In genomic region chr4:7196570-7196969, GRCm38 (mm10) we compare ENCODE assay signal across 16 mouse cellular contexts.
"Had no signal": no experiment of that assay in that cellular context is flagged by ENCODE, and none has a peak within 500 bp of the region (broad histone marks: within the 10 kb centered on the region; RNA-seq: fewer than 3 reads in every experiment).

No protein-coding gene starts in this region.

- ATAC-seq: midbrain, embryonic 13.5 days; midbrain, embryonic 15.5 days had no signal

- H3K4me2 ChIP-seq: lung, embryonic 15.5 days; midbrain, embryonic 11.5 days; midbrain, embryonic 13.5 days; midbrain, embryonic 15.5 days; neural tube, embryonic 12.5 days; stomach, embryonic 15.5 days had no signal

- H3K36me3 ChIP-seq: lung, embryonic 15.5 days; midbrain, embryonic 13.5 days; midbrain, embryonic 15.5 days; neural tube, embryonic 12.5 days; stomach, embryonic 15.5 days had no signal

- H3K4me1 ChIP-seq: lung, embryonic 15.5 days; midbrain, embryonic 13.5 days; neural tube, embryonic 12.5 days; stomach, embryonic 15.5 days had no signal

- H3K27ac ChIP-seq: liver, embryonic 14.5 days; lung, embryonic 15.5 days; macrophage; midbrain, embryonic 13.5 days; midbrain, embryonic 15.5 days; neural tube, embryonic 12.5 days; stomach, embryonic 15.5 days; stomach, postnatal 0 days had no signal

- H3K27me3 ChIP-seq: lung, embryonic 15.5 days; megakaryocyte, embryonic 14.5 days; midbrain, embryonic 13.5 days; midbrain, embryonic 15.5 days; neural tube, embryonic 12.5 days; stomach, embryonic 15.5 days had no signal

- H3K9ac ChIP-seq: liver, embryonic 14.5 days; lung, embryonic 15.5 days; midbrain, embryonic 13.5 days; midbrain, embryonic 15.5 days; neural tube, embryonic 12.5 days; stomach, embryonic 15.5 days had no signal

- H3K4me3 ChIP-seq: lung, embryonic 15.5 days; megakaryocyte, embryonic 14.5 days; midbrain, embryonic 13.5 days; midbrain, embryonic 15.5 days; neural tube, embryonic 12.5 days; stomach, embryonic 15.5 days had no signal

- H3K9me3 ChIP-seq: lung, embryonic 15.5 days; megakaryocyte, embryonic 14.5 days; midbrain, embryonic 13.5 days; midbrain, embryonic 15.5 days; neural tube, embryonic 12.5 days; stomach, embryonic 15.5 days had no signal

- DNase-seq: lung, postnatal 14 days; lung, postnatal 36 days; right cerebral cortex, postnatal 14 days; thymus, adult 2 months; thymus, postnatal 25 days; thymus, postnatal 4 days had no signal
